Mouse (Mus musculus) left cerebral cortex, adult 9 months (tissue): ENCODE measurements around the gene Dgki.

Source experiments
- DNase-seq, 2 experiments: peaks; one replicate each; pipeline ENCODE4 v3.0.0; 2022; ENCODE audit warnings: low spot score in 2 of 2

Dgki gene

DNA sequence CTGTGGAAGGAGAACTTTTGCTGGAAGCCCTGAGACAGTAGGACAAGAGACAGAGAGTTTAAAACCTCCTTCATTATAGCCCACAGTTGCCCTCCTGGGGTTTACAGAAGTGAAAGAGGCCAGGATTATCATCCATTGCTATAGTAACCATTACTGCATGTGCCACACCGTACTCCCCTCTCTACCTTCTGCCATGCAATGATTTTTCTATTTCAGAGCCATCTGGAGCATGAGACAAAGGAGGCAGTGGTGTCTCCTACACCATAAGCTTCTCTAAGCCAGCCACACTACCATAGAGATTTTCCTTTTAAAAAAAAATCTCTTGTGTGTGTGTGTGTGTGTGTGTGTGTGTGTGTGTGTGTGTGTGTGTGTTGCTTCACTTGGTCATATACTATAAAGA is 232.6 kb downstream of the Dgki start:
- no peak for DNase-seq

DNA sequence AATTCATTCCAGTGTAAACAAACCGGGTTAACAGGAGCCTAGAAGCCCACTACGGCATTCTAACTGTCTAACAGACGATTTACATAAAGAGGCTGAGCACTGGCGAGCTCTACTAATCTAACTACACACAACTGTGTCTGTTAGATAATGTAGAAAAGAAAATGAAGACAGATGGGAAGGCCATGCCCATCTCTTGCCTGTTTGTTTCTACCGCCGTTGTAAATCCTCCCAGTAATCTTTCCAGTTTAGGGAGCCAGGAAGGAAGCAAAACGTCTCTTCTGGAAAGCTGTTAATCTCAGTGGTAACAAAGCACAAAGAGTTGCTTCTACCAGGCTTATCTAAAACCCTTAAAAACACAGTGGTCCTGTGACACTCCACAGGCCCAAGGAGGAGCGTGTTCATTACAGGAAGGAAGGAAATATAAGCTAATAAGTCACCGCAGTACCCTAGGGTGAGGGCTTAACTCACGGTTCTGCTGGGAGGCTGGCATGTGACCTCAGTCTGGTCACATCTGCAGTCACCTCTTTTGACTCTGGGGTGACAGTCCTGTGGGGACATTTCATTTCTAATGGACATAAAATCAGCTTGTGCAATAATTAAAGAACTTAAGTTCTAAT is 235.7 kb downstream of the Dgki start:
- DNase-seq: no peak

DNA sequence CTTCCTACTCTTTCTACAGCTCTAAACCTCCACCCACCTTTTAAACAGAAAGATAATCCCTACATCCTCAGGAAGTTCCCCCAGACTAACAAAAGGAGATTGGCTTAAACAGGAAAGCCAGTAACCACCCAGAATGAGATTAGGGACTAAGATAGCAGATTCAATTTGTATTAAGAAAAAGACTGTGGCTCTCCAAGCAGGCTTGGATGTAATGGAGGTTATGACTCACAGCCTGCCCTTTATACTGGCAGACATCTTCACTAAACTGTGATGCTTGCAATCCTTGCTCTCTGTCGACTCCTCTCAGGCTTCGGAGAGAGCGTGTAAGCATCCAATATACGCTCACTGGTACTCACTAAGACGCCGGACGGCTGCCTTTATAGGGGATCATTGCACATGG is 236.7 kb downstream of the Dgki start:
- no peak for DNase-seq

GRCm38 (mm10) chr6:37060114-37060513 is 239.9 kb downstream of the Dgki start:
- no peak for DNase-seq

DNA sequence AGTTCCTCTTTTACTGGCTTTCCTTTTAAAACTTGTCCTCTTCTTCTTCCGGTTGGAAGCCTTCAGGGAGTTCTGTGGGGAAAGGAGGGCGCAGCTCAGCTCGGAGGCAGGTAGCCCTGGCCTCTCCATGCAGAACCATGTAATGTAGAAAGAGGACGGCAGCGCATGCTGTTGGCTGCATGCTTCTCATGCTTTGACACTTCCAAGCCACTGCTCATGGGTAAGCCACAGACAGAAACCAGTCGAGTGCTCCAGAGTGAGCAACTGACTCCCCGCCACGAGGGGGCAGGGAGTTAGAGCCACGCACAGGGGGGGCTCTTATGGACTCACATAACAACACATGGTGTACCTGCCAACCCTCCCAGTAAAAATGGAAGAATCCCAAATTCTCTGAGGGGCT is 242.0 kb downstream of the Dgki start:
- DNase-seq: no peak

DNA sequence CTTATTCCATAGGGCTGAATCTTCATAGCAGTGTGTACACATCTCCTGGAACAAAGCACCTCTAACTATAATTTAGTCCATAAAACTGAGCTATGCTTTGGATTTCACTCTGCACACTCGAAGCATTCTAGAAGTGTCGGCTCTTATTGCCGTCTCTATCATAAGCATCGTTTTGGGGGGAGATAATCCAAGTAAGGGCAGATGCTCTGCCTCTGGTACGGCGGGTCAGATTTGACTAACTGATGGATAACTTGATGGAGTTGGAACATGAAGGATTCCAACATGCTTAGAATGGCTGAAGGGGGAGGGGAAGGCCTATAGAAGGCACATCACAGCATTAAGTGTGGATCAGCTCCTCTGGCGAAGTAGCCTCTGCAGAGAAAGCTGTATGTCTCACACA is 242.4 kb downstream of the Dgki start:
- no peak for DNase-seq

DNA sequence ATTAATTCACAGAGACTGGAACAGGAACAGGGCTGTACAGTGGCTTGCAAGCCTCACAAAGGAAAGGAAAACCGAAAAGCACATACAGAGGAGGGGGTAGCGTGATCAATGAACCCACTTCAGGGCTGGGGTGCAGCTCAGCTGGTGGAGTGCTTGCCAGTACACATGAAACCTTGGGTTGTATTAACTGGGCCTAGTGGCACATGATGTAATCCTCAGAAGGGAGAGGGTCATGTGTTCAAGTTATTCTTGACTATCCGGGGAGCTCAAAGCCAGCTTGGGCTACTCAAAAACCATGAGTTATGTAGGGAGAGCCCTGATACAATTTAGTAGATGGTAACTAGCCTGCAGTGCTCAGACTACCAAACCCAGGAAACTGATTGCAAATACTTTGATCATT is 244.3 kb downstream of the Dgki start:
- DNase-seq: no peak

GRCm38 (mm10) chr6:37055128-37055527 is 244.9 kb downstream of the Dgki start:
- no peak for DNase-seq

DNA sequence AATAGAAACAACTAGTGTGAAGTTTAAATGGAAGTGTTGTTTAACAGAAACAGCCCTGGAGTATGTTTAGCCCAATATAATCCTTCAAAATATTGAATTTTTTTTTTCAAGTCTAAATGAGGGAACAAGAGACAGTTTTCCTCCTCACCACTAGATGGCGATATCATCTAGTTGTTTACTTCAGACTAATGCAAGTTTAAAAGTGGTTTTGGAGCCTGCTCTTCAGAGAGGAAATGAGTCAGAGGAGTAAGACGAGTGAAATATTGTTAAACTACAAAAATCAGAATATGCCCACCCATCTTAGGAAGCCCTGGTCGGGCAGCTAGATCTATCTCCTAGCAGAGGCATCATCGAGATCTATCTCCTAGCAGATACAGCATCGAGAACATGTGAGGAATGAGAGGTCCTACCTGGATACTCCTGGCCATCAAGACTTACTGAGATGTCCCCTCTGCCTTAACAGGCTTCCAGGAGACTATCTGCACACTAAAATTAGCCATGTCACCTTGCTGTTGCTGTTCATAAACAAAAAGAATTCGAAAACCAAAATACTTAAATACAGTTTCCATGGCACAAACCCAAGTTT is 245.5 kb downstream of the Dgki start:
- DNase-seq: peak in 1 of 2 experiments; percentile 28

GRCm38 (mm10) chr6:37053411-37053810 is 246.6 kb downstream of the Dgki start:
- DNase-seq: no peak

DNA sequence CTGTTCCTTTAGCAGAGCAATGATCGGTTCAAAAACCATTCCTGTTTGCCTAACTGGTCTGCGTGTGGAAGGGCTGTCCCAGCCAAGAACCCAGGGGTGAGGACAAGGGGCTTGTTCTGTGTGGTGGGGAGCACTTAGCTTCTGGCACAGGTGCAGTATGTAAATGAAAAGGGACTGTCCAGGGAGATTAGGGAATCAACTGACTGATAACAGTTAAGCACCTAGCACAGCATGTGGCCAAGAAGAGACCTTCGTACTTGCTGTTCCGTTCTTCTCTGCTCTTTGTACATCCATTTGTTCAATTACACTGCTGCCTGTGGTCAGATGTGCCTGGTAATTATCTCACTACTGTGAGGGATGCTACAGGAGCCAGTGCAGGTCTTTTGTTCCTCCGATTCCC is 248.3 kb downstream of the Dgki start:
- no peak for DNase-seq

- no peak for DNase-seq
Observed at GRCm38 (mm10) chr6:37051150-37051549, 248.8 kb downstream of the Dgki start.

- no peak for DNase-seq
Observed at GRCm38 (mm10) chr6:37047611-37048129, 252.3 kb downstream of the Dgki start.

GRCm38 (mm10) chr6:37046152-37046788 is 253.7 kb downstream of the Dgki start:
- DNase-seq: peak; percentile 31 to 77

DNA sequence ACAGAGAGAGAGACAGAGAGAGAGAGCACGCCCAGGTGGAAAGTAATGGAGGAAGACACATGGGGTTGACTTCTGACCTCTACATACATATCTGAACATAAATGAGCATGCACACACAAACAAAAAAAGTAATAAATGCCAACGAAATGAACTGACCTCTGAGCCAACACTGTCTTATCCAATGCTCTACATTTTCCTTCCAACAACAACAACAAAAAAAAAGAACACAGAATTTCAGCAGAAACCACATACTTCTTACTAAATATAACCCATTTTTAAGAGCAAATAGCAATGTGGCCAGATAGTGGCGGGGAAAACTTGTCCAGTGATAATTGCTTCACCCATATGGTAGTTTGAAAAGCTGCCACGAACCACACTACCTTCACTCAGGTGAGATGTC is 255.2 kb downstream of the Dgki start:
- DNase-seq: no peak

- DNase-seq: peak in 1 of 2 experiments; percentile 39
Observed at GRCm38 (mm10) chr6:37038444-37038843, 261.5 kb downstream of the Dgki start.

DNA sequence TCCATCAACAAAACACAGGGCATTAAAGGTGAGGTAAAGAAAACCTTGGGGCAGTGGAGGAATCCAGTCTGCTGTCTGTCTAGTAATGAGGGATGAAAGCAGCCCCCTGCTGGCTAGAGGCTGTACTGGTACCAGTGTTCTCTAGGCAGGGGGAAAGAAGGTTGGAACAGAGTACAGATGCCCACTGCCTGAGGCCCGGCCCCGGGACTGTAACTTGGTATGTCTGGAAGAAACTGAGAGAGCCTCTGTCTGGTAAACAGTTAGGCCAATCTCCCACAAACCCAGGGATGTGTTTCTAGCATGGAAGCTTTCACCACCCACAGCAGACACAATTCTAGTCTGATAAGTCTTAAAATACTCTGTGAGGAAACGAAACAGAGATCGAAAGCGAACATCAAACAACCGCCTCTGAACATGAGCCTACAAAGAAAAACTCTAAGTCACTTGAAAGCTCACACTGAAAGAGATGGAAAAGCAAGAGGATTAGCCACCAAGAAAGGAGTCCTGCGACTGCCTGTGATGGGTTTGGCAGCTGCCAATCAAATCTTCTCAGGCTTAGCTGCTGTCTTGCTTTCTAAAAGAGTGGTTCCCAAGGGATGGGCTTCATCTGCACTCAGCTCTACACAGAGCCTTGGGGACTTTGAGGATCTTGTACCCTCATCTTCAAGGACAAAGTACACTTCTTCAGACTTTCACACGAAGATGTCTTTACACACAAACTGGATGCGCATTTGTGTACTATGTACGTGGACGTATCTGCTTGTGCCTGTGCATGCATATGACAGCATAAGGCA is 262.7 kb downstream of the Dgki start:
- DNase-seq: peak in 1 of 2 experiments; percentile 50

DNA sequence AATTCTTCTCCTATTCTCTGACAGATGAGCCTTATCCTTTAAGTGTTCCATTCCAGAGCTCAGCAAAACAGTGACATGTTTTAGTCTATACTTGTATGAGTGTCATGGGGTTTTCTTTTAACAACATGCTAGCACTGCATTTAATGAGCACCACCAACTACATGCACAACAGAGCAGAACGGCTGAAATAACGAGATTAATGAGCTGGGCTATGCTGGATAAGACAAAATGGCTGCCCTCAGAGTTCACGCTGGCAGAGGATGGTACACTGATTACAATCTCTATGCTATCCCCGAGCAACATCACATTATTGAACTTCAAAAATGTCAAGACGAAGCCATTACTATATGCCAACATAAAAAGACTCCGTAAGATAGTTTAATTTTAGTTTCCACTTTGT is 264.3 kb downstream of the Dgki start:
- no peak for DNase-seq

- DNase-seq: no peak
Observed at GRCm38 (mm10) chr6:37030986-37031385, 269.0 kb downstream of the Dgki start.

- no peak for DNase-seq
Observed at GRCm38 (mm10) chr6:37030402-37030801, 269.6 kb downstream of the Dgki start.

- DNase-seq: no peak
Observed at GRCm38 (mm10) chr6:37028841-37029240, 271.1 kb downstream of the Dgki start.

GRCm38 (mm10) chr6:37028300-37028699 is 271.7 kb downstream of the Dgki start:
- no peak for DNase-seq
